Mouse (Mus musculus) embryonic facial prominence, embryonic 13.5 days (tissue): Measurements from ENCODE around the gene Galnt10. TPM values are rescaled to one million over a fixed set of nuclear protein-coding genes. Genes with fewer than 3 reads are reported as not detected.

Source experiments
- ATAC-seq: fragments of 200-750 bp; cut with Nextera tagmentation; 2 replicates; pipeline ENCODE4 v1.8.0; 2017; ENCODE audit warnings: low read depth; ENCODE audit not compliant: insufficient number of reproducible peaks, insufficient read depth, low FRiP score, low TSS enrichment
- H3K27ac ChIP-seq: fragments of 300-500 bp; sonication (generic); 2 replicates; pipeline ENCODE4 v1.5.1; 2015; ENCODE audit warnings: moderate library complexity, mild to moderate bottlenecking, inconsistent platforms
- H3K27me3 ChIP-seq: fragments of 300-500 bp; sonication (generic); 2 replicates; pipeline ENCODE4 v1.6.1; 2015; ENCODE audit warnings: mild to moderate bottlenecking, inconsistent platforms
- H3K36me3 ChIP-seq: fragments of 300-500 bp; sonication (generic); 2 replicates; pipeline ENCODE4 v1.6.1; 2015; ENCODE audit warnings: mild to moderate bottlenecking, inconsistent platforms
- H3K4me1 ChIP-seq: fragments of 300-500 bp; sonication (generic); 2 replicates; pipeline ENCODE4 v1.6.1; 2015; ENCODE audit warnings: inconsistent platforms
- H3K4me2 ChIP-seq: fragments of 300-500 bp; sonication (generic); 2 replicates; pipeline ENCODE4 v1.6.1; 2015; ENCODE audit warnings: moderate library complexity, mild to moderate bottlenecking, inconsistent platforms
- H3K4me3 ChIP-seq: fragments of 300-500 bp; sonication (generic); 2 replicates; pipeline ENCODE4 v1.5.1; 2015; ENCODE audit warnings: mild to moderate bottlenecking, inconsistent platforms
- H3K9ac ChIP-seq: fragments of 300-500 bp; sonication (generic); 2 replicates; pipeline ENCODE4 v1.6.1; 2015; ENCODE audit warnings: mild to moderate bottlenecking, inconsistent platforms
- H3K9me3 ChIP-seq: fragments of 300-500 bp; sonication (generic); 2 replicates; pipeline ENCODE4 v1.6.1; 2016; ENCODE audit warnings: inconsistent platforms
- WGBS: fragments of 180-500 bp; shearing (Covaris S2); methylation state at CpG from one replicate; pipeline ENCODE4 v1.1.7; 2015; ENCODE audit warnings: mixed read lengths; 5-methylcytosine and 5-hydroxymethylcytosine counted together
- polyA plus RNA-seq: library from polyadenylated mRNA; unstranded; fragments of >200 nt; fragmentation: Nextera tagmentation; extraction: Ambion mirVana; gene quantifications from 2 replicates; pipeline ENCODE4 v1.2.1, GENCODE M21; 2015

The Galnt10 gene
- polyA plus RNA-seq, 1 experiment from 2014 or later: 24.1 TPM

DNA sequence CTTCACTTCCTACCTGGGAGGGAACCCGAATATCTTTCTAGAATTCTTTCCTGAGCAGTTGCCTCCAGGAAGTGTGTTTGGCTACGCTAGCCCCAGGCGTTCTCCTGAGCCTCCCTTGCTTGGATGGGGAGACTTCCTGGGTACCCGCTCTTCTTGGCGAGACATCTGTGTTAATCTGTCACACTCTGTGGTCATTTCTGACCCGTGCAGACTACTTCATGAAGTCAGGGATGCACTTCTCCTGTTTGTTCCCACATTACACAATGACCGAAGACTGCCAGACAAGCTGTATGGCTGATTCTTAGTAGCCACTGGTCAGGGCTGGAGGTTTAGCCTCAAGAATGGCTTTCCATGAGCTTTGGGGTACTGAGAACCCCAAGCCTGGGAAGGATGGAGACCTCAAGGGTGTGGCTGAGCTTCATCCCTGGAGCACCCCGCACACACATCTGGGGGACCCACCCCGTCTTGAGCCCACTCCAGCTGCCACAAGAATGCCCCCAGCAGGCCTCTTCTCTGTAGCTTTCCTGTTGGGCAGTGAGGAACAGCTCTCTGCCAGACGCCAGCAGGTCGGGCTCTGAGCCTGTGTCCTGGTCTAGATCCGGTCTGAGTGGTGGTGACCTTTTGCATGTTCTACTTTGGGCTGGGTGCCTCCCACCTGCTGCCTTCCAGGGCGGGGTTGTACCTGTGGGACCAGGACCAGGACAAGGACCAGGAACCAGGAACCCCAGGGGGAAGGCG, 7.8 kb downstream of the Galnt10 start:
- H3K4me3 ChIP-seq: no peak overlapping the region
- H3K4me2 ChIP-seq: no peak overlapping the region
- H3K27me3 ChIP-seq: no peaks in the 10 kb centered on the region
- peaks cover 74% of the 10 kb centered on the region for H3K4me1 ChIP-seq
- H3K9ac ChIP-seq: no peak overlapping the region
- WGBS: 81% methylated on average over 14 of the region's 14 CpGs
- H3K36me3 ChIP-seq: no peaks in the 10 kb centered on the region
- no peak overlapping the region for H3K27ac ChIP-seq
- no peak for ATAC-seq
- no peaks in the 10 kb centered on the region for H3K9me3 ChIP-seq

DNA sequence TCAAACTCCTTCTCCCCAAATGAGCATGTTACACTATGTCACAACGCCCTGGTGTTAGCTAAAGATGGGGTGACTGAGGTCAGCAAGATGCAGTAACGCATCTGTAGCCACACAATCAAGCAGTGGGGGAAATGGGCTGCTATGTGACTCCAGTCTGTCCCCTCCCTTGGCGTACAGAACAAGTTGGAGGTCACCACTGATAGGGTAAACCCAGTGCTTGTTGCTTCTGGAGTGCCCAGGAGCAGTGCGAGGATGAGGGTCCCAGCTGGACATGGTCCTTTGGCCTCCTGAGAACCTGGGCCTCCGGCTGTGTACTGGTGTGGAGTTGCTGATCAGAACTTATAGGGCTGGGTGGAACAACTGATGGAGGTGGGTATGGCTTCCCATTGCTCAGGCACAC, 8.6 kb downstream of the Galnt10 start:
- no peaks in the 10 kb centered on the region for H3K36me3 ChIP-seq
- H3K4me1 ChIP-seq: peaks cover 74% of the 10 kb centered on the region
- H3K9me3 ChIP-seq: no peaks in the 10 kb centered on the region
- no peak overlapping the region for H3K4me2 ChIP-seq
- no peak overlapping the region for H3K27ac ChIP-seq
- 81% methylated on average over 5 of the region's 5 CpGs for WGBS
- no peak for ATAC-seq
- no peak overlapping the region for H3K9ac ChIP-seq
- no peak overlapping the region for H3K4me3 ChIP-seq
- no peaks in the 10 kb centered on the region for H3K27me3 ChIP-seq

DNA sequence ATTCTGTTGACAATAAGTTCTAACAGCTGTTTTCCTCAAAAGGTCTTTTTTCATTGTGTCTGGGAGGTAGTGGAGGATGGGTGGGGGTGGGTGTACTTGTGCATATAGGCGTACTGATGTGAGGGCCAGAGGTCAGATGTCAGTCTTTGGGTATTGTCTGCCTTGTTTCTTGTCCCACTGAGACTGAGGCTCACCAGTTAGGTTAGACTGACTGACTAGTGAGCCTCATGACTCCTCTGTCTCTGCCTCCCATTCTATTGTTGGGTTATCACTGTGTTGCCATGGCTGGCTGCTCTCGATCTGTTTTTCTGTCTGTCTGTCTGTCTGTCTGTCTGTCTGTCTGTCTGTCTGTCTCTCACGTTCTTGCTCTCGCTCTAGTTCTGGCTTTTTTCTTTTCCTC, 9.1 kb downstream of the Galnt10 start:
- Histone ChIP-seq H3K9me3 (no peaks in the 10 kb centered on the region), H3K27me3 (no peaks in the 10 kb centered on the region), H3K9ac (no peak overlapping the region), H3K4me2 (no peak overlapping the region), H3K4me1 (peaks cover 73% of the 10 kb centered on the region), H3K36me3 (no peaks in the 10 kb centered on the region), H3K27ac (no peak overlapping the region), H3K4me3 (no peak overlapping the region)
- ATAC-seq: no peak
- 46% methylated on average over 4 of the region's 4 CpGs for WGBS

DNA sequence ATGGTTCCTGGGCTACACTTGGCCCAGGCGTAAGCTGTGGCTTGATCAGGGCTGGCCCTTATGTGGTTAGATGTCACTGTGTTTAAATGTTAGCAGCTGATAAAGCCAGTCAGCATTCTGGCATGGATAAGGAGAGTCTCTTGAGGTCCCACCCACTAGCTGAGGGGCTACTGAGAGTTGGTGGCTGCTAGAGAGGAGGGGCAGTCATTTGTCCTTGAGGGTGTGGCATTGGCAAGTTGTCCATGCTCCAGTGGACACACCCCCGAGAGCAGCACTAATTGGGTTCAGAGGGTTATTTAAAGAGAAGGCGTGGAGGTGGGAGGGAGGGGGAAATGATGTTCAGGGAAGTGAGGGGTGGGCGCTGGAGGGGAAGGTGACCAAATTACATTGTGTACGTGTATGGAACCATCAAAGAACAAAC, 9.7 kb downstream of the Galnt10 start:
- Histone ChIP-seq H3K9me3 (no peaks in the 10 kb centered on the region), H3K4me1 (peaks cover 71% of the 10 kb centered on the region), H3K36me3 (no peaks in the 10 kb centered on the region), H3K27ac (no peak overlapping the region), H3K27me3 (no peaks in the 10 kb centered on the region), H3K4me2 (no peak overlapping the region), H3K4me3 (no peak overlapping the region), H3K9ac (no peak overlapping the region)
- WGBS: 37% methylated on average over 5 of the region's 5 CpGs
- ATAC-seq: no peak

DNA sequence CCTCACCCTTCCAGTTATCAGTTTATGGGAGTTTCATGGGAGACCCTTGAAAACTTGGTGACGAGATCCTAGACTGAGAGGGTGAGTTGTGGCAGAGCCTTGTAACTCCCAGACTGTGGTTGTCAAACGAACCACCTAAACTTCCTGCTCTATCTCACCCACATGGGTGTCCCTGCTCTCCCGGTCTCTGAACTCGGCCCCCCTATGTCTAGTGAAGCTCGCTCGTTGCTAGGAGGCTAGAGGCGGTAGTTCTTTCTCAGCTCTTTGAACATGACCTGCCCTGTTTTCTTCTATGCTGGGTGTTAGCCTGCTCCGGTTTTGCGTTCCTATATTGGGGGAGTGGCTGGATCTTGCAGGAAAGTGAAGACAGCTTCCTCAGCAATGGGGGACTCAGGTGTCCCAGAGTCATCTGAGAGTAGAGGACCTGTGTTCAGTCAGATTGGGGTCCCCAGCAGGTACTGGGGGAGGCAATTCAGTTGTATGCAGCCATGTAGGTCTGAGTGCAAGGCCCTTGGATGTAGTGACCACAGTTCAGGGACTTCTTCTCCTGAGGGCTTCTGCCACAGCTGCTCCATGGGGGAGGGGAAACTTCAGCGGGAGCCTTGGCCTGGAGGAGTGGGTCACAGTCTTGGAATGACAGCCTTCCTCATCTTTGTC, 10.6 kb downstream of the Galnt10 start:
- Histone ChIP-seq H3K4me3 (no peak overlapping the region), H3K9ac (no peak overlapping the region), H3K9me3 (no peaks in the 10 kb centered on the region), H3K4me1 (peaks cover 71% of the 10 kb centered on the region), H3K4me2 (no peak overlapping the region), H3K36me3 (no peaks in the 10 kb centered on the region), H3K27me3 (no peaks in the 10 kb centered on the region), H3K27ac (no peak overlapping the region)
- 63% methylated on average over 10 of the region's 10 CpGs for WGBS
- ATAC-seq: no peak

DNA sequence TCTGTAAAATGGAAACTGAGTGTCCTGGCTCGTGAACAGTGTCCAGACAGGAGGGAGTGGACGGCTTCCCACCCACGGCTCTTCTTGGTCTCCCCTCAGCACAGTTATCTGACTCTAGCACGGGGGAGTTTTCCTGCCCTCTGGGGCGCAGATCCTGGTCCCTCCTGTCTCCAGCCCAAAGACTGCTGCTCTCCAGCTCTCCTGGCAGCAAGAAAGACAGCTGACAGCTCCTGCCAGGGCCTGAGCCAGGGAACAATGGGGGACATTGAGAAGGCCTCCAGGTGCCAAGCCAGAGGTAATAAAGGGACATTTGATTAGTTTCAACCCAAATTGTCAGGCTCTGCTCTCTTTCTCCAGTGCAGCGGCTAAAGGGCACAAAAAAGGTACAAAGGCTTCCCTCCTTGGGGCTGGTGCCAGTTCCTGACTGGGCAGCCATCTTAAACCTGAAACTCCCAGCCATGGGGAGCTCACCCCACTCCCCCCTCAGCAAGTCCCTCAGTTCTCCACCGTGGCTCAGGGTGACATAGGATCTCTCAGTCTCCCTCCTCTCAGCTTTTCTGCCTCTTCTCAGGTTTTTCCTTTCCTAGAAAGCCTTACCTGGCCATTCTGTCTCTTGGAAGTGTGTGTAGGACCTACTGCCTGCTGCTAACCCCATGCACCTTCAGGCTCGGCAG, 11.5 kb downstream of the Galnt10 start:
- no peak for ATAC-seq
- H3K9me3 ChIP-seq: no peaks in the 10 kb centered on the region
- no peaks in the 10 kb centered on the region for H3K27me3 ChIP-seq
- no peak overlapping the region; the same call in 1 of the 2 replicates for H3K27ac ChIP-seq
- 53% methylated on average over 8 of the region's 8 CpGs for WGBS
- peaks cover 4% of the 10 kb centered on the region; the same call in 1 of the 2 replicates for H3K36me3 ChIP-seq
- no peak overlapping the region for H3K9ac ChIP-seq
- no peak overlapping the region for H3K4me2 ChIP-seq
- peaks cover 67% of the 10 kb centered on the region for H3K4me1 ChIP-seq
- no peak overlapping the region for H3K4me3 ChIP-seq

DNA sequence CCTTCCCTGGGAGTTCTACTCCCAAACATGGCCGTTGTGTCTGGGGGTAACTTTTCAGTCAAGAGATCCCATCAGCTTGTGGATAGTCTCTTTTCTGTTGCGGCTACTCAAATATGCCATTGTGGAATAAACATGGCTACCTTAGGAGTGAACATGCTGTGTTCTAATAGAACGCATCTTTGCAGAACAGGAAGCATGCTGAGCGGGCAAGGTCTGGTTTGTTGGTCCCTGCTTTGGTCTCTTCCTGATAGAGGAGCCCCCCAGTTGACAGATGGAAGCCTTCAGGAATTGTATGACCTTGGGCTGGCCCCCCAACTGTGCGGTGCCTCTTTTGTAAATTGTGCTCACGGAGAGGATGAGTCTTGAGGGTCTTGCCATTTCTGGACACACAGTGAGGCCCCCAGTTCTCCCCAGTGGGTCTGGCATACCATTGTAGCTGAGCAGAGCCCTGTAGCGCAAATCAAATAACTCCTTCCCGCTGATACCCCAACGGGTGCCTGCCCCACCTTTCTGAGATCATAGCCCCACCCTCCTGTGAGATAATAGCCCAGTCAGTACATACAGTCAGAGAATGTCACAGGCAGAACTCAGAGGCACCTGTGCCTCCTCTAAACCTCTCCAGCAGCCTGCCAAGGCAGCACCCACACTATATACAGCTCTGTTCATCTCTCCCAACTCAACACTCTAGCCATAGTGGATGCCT, 12.3 kb downstream of the Galnt10 start:
- 86% methylated on average over 9 of the region's 9 CpGs for WGBS
- H3K9ac ChIP-seq: no peak overlapping the region
- H3K27me3 ChIP-seq: no peaks in the 10 kb centered on the region
- ATAC-seq: no peak
- H3K4me3 ChIP-seq: no peak overlapping the region
- no peak overlapping the region for H3K4me2 ChIP-seq
- no peaks in the 10 kb centered on the region for H3K9me3 ChIP-seq
- H3K4me1 ChIP-seq: peaks cover 61% of the 10 kb centered on the region
- H3K27ac ChIP-seq: no peak overlapping the region
- peaks cover 4% of the 10 kb centered on the region; the same call in 1 of the 2 replicates for H3K36me3 ChIP-seq

DNA sequence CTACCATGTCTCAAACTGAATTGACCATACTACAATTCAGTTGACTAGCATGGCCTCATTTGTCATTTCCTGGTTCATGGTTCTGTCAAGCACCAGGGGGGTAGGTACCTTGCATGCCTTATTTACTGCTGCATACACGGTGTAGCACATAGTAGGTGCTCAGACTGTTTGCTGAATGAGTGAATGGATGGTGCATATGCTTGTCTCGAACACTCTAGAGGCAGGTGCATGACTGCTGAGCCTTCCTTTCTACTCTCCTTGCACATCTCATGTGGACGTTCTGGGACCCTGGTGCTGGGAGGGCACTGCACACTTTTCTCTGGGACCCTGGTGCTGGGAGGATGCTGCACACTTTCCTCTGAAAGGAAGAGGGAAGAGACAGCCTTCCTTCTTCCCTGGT, 13.0 kb downstream of the Galnt10 start:
- Histone ChIP-seq H3K36me3 (peaks cover 4% of the 10 kb centered on the region; the same call in 1 of the 2 replicates), H3K27me3 (no peaks in the 10 kb centered on the region), H3K9me3 (no peaks in the 10 kb centered on the region), H3K4me2 (no peak overlapping the region), H3K9ac (no peak overlapping the region), H3K4me3 (no peak overlapping the region), H3K27ac (no peak overlapping the region; the same call in 1 of the 2 replicates), H3K4me1 (peaks cover 61% of the 10 kb centered on the region)
- ATAC-seq: no peak
- WGBS: 85% methylated on average over 3 of the region's 3 CpGs

DNA sequence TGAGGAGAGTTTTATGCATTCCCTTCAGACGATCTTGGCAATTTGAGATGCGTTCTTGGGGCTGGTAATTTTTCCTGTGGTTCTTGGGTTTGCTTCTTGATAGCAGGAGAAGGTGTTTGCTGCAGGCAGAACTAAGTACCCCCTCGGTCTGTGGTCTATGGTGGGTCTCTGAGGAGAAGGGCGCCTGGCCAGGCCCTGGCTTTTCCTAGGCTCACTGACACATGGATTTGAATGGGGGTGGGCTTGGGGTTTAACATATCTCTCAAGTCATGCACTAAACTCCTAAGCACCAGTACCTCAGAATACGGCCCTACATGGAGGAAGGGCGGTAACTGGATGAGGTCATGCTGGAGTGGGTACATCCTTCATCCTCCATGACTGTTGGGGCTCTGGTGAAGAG, 13.5 kb downstream of the Galnt10 start:
- Histone ChIP-seq H3K9ac (no peak overlapping the region), H3K27me3 (no peaks in the 10 kb centered on the region), H3K4me1 (peaks cover 61% of the 10 kb centered on the region), H3K27ac (no peak overlapping the region; the same call in 1 of the 2 replicates), H3K9me3 (no peaks in the 10 kb centered on the region), H3K4me3 (no peak overlapping the region), H3K36me3 (peaks cover 4% of the 10 kb centered on the region; the same call in 1 of the 2 replicates), H3K4me2 (no peak overlapping the region)
- 77% methylated on average over 6 of the region's 6 CpGs for WGBS
- ATAC-seq: no peak

DNA sequence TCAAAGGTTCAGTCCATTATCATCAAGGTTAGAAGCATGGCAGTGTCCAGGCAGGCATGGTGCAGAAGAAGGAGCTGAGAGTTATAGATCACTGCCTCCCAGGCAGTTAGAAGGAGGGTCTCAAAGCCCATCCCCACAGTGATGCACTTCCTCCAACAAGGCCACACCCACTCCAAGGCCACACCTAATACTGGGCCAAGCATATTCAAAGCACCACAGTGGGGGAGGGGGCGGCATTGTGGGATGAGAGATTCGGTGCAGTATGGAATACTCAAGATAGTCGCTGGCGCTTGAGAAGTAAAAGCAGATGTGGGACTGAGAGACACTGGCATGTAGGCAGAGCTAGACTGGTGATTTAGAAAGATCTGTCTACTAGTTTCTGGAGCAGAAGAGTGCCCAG, 14.9 kb downstream of the Galnt10 start:
- Histone ChIP-seq H3K9me3 (no peaks in the 10 kb centered on the region), H3K9ac (no peak overlapping the region), H3K27ac (no peak overlapping the region), H3K4me3 (no peak overlapping the region), H3K27me3 (no peaks in the 10 kb centered on the region), H3K36me3 (peaks cover 4% of the 10 kb centered on the region; the same call in 1 of the 2 replicates), H3K4me2 (no peak overlapping the region), H3K4me1 (peaks cover 48% of the 10 kb centered on the region)
- 63% methylated on average over 4 of the region's 4 CpGs for WGBS
- no peak for ATAC-seq

DNA sequence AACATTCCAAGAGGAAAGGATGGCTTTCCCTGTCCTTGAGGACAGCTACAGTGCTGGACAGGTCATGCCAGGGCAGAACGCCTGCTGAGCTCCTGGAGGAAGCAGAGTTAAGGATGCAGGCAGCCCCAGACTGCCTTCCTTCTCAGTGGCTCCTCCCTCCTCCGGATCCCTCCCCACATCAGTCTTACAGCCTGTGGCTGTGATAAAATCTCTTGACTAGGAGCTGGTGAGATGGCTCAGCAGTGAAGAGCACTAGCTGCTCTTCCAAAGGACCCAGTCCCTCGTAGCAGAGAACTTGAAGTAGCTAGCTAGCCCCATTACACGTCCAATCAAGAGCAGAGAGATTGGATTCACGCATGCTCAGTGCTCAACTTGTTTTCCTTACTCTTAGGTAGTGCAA, 15.6 kb downstream of the Galnt10 start:
- H3K4me2 ChIP-seq: no peak overlapping the region
- no peaks in the 10 kb centered on the region for H3K27me3 ChIP-seq
- peaks cover 4% of the 10 kb centered on the region; the same call in 1 of the 2 replicates for H3K36me3 ChIP-seq
- 41% methylated on average over 5 of the region's 5 CpGs for WGBS
- no peaks in the 10 kb centered on the region for H3K9me3 ChIP-seq
- H3K9ac ChIP-seq: no peak overlapping the region
- H3K4me1 ChIP-seq: peaks cover 43% of the 10 kb centered on the region
- ATAC-seq: no peak
- no peak overlapping the region for H3K27ac ChIP-seq
- H3K4me3 ChIP-seq: no peak overlapping the region
